Mouse (Mus musculus) megakaryocyte progenitor cell, adult 5-6 weeks (primary cell): ENCODE measurements around the gene Castor1. TPM values are rescaled to one million over a fixed set of nuclear protein-coding genes. Genes with fewer than 3 reads are reported as not detected.
A peak's percentile ranks its signal among the peaks of the same experiment; 100 is the strongest.

ENCODE experiments used
- ATAC-seq: replicated peaks from 2 replicates; pipeline ENCODE4 v1.8.0; 2016; ENCODE audit warnings: mild to moderate bottlenecking, moderate TSS enrichment, inconsistent platforms; ENCODE audit not compliant: poor library complexity
- total RNA-seq, 2 experiments: library from RNA; stranded (forward) in 1 of 2; stranded (reverse) in 1 of 2; fragments of 157-497, 149-512 nt in 1 of 2; fragments of 200-1000 nt in 1 of 2; gene quantifications; 2 replicates each; pipeline versions ENCODE4 v1.2.3 to v1.2.4; 2015 to 2017

Castor1 gene
- total RNA-seq, 2 experiments from 2014 or later = 0.42 to 0.59 TPM

DNA sequence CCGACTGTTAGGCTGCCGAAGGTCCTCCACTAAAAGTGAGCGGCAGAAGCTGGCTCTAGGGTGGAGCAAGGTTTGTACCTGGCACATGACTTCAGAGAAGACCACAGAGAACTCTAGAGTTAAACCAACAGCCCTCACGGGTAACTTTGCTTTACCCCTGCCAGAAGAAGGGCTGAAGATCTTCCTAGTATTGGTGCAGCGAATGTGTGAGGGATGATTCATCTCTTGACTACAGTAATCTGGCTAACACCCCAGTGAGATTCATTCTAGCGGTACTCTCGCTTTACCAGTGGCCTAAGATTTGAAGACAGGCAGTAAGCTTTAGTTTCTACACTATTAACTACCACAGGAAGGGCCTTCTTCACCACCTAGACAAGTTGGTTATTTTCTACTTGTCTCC is 12.1 kb upstream of the Castor1 start:
- ATAC-seq = no peak

DNA sequence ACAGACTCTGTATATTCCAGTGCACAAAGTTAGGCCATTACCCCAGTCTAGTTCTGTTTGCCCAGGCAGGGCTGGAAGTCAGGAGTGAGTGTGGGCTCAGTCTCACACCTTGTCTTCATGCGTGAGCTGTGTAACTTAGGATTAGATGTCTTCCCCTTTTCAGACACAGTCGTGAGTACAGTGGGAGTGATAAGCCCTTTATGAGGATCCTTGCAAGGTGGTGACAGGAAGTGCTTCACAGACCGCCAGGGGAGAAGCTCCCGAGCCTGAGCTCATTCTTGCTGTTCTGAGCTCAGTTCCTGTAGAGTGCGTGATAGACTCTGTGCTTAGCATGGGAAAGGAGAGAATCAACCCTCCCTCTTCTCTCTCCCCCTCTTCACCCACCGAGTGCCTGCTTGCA is 11.5 kb upstream of the Castor1 start:
- ATAC-seq = peak; percentile 72

DNA sequence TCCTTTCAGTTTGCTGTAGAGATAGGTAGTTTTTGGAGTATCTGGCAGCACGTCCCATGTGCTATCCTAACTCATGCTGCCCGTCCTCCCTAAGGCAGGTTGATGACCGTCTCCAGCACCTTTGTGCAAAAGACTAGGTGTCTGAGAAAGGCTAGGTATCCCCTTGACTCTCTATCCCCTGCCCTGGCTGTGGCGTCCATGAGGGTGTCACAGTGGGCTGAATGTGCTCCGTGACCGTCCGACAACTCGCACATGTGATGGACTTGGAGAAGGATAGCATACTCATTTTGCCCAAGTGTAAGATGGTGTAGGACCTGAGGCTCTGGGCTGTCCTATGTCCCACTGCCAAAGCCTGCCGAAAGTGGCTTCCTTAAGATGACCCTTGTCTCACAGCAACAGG is 10.4 kb upstream of the Castor1 start:
- no peak for ATAC-seq

DNA sequence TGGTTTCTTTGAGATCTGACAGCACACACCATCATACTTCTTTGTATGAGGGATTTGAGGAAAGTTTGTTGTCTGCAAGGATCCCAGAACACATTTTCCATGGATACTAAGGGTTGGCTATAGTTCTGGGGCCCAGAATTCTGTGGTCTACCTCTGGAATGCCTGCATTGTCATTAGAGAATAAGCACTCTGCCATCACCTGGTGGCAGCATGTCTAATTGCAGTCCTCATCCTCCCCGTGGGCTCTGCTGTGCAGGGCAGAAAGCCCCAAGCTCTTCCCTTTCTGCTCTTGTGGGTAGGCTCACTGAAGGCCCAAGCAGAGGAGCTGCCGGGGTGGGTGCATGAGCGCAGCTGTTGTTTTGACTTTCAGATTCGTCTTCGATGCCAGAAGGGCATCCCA is 8.5 kb upstream of the Castor1 start:
- peak; percentile 71 for ATAC-seq

DNA sequence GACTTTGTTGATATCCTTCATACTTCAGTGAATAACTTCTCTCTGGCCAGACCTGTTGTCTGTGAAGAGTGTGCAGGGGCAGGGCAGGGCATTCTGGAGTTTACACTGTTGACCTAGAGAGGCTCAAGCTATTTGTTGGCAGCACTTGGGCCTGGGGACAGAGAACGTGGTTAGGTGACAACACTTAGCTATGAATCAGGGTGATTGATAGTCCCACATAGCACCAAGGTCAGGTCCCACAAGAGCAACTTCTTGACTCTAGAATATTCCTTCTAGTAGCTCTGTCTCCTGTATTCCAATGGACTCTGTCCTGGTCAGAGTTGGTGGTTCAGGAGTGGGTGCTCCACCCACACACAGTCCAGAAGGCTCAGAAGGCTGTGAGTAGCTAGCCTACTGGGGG is 7.2 kb upstream of the Castor1 start:
- no peak for ATAC-seq

DNA sequence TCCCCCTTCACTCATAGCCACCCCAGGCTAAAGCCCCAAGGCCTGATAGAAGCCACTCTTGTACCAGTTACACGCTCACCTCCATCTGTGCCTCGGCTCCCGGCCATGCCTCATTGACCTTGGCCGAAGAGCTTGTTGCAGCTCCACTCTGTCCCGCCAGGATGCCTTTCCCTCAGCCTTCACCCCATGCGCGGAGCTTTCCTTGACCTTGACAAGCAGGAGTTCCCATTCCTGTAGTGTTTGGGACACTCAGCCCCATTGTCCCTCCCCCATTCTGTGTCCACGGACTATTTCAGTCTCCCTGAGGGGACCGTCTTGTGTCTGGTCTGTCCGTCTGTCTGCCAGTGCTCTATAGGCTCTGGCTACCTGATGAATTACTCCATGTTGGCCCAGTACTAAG is 4.9 kb upstream of the Castor1 start:
- no peak for ATAC-seq

DNA sequence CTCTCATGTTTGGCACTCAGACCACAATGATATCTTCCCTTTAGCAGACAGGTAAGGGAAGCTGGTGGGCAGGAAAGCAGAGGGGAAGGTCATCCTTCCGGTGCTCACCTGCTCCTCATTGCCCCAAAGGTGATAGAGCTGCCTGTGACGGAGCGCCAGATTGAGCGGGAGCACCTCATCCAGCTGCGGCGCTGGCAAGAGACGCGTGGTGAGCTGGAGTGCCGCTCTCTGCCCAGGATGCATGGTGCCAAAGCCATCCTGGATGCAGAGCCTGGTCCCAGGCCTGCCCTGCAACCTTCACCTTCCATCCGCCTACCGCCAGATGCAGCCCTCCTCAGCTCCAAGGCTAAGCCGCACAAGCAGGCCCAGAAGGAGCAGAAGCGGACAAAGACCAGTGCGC is 3.5 kb upstream of the Castor1 start:
- no peak for ATAC-seq

DNA sequence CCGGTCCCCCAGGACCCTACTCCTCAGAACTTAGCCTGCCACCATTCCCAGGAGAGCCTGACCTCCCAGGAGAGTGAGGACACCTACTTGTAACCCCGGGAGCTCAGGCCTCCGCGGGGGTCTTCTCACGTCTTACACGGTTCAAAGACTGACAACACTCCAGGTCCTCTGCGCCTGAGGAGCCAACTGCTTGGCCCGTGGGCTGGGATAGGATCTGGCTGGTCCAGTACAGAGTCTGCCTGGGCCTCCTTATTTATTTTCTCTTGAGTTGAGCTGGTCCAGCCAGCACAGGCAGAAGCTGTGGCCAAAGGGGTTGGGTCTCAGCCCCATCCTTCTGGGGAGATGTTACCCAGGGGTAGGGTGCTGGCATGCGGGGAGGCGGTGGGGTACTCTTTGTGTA is 3.0 kb upstream of the Castor1 start:
- no peak for ATAC-seq

DNA sequence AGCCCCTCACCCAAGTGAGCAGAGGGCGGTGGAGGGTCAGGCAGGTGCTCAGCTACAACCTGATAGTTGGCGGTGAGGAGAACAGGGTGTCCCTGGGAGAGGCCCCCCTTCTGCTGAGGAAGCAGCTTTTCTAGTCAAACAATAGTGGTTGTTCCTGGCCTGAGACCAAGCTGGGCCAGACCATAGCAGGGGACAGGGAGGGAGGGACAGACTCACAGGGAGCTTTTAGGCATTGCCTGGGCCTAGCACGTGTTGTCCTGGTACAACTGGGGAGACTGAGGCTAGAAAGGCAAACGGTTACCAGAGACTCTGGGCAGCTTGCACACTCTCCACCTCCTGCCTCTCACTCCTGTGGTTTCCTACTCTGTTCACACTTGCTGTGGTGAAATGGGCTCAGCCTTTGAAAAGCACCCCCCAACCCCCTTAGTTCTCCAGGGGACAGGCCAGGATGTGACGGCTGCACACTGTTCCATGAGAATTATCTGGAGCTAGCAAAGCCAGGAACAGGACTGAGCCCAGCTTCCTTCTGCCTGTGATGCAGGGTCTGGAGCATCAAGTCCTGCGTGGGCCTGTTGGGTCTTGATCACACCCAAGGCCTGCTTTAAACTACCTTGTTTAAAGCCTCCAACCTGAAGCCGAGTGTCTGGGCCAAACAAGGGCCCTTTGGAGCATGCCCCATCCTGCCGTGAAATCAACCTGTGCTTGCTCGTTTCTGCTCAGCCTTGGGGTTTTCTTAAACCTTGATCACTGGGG is 1.6 kb upstream of the Castor1 start:
- ATAC-seq = no peak

DNA sequence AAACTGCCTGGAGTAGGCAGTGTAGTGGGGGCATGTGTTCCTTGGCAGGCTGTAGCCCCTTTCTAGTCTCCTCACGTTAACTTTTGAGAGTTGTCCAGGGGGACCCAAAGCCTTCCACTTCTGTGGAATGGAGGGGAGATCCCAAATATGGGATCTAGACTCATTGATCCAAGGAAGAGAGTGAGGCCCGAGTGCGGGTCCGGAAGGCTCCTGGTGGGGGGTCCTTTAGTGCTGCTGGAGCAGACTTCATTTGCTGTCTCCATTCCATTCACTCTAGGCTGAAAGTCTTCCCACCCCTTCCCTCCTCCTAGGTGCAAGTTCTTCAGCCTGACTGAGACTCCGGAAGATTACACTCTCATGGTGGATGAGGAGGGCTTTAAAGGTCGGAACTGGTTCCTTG is 612 bp downstream of the Castor1 start:
- ATAC-seq = no peak

DNA sequence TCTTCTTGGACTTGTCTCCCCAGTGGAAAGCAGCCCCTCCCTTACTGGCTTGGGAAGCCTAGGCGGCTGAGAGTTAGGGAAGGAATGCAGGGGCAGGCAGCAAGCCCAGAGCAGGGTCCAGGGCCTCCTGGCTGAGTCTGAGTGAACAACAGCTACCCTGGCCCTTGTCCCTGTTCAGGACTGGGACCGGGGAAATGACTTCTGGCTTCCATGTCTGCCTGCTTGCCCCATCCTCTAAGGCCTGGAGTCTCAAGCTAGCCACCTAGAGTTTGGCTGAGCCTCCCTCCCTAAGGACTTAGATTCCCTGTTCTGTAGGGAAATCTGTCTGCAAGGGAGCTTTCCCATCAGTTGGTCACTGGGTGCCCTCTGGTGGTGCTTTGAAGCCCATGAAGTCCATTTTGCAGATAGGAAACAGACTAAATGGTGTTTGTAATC is 1.3 kb downstream of the Castor1 start:
- no peak for ATAC-seq

DNA sequence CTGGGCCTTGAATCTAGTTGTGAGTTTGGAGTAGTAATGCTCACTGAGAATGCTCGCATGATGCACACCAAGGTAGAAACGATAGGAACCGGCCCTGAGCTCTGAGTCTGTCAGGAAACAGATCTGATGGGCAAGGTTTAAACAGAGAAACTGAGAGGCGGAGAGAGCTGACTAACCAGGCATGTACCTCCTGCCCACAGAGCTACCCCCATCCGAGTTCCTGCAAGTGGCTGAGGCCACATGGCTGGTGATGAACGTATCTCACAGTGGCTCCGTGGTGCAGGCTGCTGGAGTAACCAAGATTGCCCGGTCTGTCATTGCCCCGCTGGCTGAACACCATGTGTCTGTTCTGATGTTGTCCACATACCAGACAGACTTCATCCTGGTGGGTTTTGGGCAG is 1.9 kb downstream of the Castor1 start:
- no peak for ATAC-seq

DNA sequence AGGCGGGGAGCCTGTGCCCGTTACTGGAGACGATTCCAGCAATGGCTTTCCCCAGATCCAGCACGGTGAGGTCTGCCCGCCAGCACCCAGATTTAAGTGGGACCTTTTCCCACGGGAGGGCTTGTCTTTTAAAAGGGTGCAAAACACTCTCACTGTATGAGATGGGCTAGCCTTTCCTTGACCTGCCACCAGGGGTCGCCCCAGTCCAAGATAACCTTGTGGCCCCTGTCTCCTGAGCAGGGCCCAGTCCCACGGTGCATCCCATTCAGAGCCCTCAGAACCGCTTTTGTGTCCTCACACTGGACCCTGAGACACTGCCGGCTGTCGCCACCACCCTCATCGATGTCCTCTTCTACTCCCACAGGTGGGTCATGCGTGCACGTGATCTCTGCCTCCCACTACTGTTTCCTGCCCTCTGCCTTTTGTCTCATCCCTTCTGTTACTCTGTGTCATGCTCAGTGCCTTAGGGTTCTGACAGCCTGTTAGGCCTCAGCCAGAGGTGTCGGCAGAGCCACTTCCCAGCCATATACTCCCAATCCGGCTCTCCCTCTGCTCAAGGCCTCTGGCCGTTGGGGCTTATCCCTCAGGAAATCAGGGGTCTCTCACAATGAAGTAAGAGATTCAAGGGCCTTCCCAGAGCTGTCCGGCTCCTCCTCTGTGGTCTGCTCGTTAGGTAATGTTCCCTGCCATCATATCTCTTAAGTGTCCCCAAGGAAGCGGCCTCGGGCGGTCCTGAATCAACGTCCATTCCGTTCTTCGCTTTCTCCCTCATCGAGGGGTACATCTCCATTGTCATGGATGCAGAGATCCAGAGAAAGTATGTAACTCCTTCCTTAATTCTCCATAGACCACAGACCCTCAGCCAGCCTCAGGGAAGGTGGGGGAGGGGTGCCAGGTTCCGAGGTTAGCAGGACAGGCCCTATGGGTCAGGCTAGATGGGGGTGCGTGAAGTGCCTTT is 2.7 kb downstream of the Castor1 start:
- peak; percentile 60 for ATAC-seq

DNA sequence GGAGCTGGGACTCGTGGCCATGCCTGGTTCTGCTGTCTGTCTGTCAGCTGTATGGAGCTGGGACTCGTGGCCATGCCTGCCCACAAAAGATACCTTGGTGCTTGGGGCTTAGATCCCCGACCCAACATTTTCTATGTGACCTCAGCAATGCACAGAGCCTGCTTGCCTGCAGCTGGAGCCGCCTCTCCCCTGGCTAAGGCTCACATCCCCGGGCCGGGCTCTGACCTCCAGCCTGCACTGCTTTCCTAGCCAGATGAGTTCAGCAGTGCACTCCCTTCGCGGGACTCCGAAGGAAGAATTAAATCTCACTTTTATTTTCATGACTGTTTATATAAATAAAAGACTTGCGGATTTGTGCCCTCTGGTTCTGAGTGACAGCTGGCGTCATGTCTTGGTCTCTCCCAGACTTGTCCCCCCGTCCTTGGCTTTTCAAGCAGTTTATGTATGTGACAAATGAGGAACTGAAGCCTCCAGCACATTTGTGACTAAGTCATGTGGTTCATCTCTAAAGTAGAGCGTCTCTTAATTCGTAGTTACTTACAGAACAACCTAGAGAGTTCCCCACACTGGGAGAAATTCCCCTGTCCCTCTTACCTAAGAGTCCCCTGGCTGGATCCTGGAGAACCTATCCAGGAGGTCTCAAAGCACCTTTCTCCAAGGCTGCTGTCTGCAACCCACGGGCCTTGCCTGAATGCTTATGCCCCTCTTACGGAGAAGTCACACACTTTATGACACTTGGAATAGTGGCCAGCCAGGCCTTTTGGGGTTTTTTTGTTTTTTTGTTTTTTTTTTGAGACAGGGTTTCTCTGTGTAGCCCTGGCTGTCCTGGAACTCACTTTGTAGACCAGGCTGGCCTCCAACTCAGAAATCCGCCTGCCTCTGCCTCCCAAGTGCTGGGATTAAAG is 4.3 kb downstream of the Castor1 start:
- no peak for ATAC-seq

DNA sequence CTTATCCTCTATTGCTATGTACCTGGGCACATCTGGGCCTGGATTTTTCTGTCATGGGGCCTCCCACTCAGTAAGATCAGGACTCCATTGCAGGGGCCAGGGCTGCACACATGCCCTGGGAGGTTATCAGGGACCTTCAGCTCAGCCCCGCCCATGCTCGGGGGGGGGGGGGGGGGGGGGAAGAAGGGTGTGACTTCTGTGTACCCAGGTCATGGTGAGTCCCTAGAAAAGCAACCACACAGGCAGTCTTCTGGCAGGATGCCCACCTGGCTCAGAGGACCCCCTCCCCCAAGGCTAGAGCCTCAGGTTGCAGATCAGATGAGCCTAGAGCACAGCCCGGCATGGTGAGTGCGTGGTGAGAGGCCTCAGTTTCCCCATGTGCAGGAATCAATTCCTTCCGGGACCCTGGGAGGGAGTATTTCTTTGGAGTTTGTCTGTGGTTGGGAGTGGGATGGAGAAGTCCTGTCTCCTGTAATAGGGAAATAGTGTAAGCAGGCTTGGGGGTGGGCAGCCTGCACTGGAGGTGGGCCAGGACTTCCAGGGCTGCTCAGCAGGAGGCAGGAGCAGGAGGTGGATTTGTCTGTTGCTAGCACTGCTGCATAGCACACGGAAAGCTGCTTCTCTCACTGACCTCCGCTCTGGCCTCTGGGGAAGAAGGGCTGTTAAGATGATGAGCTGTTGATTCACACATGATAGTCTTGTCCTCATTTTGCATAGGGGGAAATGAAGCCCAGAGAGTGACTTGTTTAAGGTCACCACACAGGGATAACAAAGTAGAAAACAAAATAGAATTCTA is 5.6 kb downstream of the Castor1 start:
- peak; percentile 50 for ATAC-seq

DNA sequence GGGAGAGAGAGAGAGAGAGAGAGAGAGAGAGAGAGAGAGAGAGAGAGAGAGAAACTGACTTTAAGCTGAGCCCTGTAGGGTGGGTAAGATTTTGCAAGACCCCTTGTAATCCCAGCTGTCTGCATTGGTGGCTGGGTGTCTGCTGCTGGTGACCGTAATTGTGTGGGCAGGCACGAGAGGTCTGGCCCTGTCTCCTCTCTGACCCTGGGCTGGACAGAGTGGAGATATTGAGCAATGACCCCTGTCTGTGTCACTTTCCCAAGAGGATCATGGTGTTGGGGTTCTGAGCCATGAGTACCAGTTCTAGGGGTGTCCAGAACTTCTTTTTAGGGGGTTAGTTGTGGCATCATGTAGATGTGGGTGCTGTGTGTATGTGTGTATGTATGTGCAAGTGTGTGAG is 6.2 kb downstream of the Castor1 start:
- no peak for ATAC-seq

DNA sequence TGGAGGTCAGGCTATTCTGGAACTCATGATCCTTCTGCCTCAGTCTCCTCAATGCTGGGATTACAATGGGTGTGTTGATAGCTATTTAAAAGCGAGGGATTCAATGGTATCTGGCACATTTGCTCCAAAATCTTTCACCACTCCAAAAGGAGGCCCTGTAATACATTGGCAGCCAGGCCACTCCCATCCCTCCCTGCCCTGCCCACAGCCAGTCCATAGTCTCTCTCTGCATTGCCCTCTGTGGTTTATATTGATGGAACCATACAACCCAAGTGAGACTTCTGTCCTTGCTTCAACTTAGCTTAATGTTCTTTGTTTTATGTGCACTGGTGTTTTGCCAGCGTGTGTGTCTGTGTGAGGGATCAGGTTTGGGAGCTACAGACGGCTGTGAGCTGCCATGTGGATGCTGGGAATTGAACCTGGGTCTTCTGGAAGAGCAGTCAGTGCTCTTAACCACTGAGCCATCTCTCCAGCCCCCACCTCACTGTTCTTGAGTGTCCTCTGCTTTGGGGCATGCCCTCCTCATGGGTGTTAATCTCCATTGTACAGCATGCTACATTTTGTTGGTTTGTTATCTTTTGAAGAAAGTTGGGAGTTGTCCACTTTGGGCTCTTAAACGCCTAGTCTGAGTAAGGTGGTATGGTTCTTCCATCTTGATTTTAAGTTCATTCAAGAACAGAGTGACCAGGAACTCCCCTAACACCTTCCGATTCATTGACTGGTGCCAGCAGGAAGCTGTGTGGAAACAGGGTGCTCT is 8.7 kb downstream of the Castor1 start:
- ATAC-seq = no peak

DNA sequence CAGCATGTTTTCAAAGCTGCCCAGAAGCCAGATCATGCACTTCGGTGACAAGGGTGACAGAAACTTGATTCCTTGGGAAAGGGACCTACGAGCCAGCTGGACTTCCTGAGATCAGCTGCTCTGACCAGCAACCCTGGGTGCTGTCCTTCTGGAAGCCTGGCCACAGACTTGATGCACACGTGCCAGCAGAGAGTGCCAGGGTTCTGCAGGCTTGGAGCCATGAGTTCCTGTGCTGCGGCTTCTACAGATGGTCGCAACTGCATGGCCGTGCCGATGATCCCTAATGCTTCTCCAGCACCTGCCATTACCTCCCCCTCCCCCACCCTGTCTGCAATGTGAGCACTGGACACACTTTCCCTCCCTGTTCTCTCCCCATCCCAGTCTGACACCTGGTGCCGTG is 10.4 kb downstream of the Castor1 start:
- ATAC-seq = no peak

DNA sequence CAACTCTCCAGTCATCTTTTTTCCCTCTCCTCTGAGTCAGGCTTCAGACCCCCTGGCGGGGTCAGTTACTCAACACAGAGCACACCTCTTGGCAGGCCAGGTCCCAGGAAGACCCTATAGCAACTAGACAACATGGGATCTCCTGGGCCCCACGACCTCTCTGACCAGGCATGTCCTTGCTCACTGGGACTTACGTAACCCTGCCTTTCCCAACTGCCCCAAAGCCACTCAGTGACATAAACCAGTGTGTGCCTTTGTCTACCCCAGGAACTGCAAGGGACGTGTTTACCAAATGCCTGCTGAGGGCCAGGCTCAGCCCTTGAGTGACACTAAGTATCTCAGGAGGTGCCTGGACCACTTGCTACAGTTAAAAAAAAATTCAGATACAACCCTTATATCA is 11.8 kb downstream of the Castor1 start:
- peak; percentile 35 for ATAC-seq

DNA sequence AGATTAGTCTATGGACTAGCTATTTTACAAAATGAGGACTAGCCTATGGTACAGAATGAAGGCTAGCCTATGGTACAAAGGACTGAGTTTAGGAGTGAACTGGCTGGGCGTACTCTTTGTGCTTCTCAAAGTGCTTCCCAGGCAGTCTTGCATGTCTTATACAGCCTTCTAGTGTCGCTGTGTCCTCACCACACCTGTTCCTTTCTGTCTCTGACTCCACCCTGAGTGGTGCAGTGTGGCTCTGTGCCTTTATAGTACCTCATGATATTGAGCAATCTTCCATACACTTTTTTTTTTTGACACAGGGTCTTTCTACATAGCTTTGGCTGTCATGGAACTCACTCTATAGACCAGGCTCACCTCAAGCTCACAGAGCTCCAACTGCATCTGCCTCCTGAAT is 13.4 kb downstream of the Castor1 start:
- ATAC-seq = no peak
